Mouse (Mus musculus): ENCODE results near the gene Mettl21c. TPM values are rescaled to one million over a fixed set of nuclear protein-coding genes. Genes with fewer than 3 reads are reported as not detected.
"Not testable (repeated sequence)": the region's sequence is repeated elsewhere in the genome, so short reads cannot be mapped to it uniquely, and the experiment has no call there.

The Mettl21c gene
- 1.9 and 2.2 TPM in 2 replicates for polyA plus RNA-seq (2014; fragmentation: Nextera tagmentation; extraction: Ambion mirVana)

- H3K4me1 ChIP-seq (replicated peaks; ENCODE audit: control insufficient read depth, insufficient read depth, low read length) = no peaks in the 10 kb centered on the region
- no peak within 1 kb of the TSS for H3K27ac ChIP-seq
- H3K4me2 ChIP-seq (replicated peaks) = no peak within 1 kb of the TSS
- no peaks in the 10 kb centered on the region for H3K27me3 ChIP-seq (ENCODE audit: control insufficient read depth, insufficient read depth, low read length)
- ATAC-seq (ENCODE audit: low FRiP score) (no peak), DNase-seq (ENCODE audit: low spot score) (no peak)
- no peak within 1 kb of the TSS for H3K4me3 ChIP-seq (replicated peaks; ENCODE audit: low read length)
- no peaks in the 10 kb centered on the region for H3K36me3 ChIP-seq (replicated peaks; ENCODE audit: control insufficient read depth, insufficient read depth)
- no peak within 1 kb of the TSS for H3K9ac ChIP-seq
- H3K9me3 ChIP-seq (ENCODE audit: control insufficient read depth, low read length) = no peaks in the 10 kb centered on the region
Observed at GRCm38 (mm10) chr1:44019934-44020333, at the start of gene Mettl21c. Mettl21c (minus strand) TSS chr1:44020034.

- no peak overlapping the region for H3K27ac ChIP-seq
- no peak overlapping the region for H3K9ac ChIP-seq
- WGBS = 0% methylated on average over 1 of the region's 1 CpGs
- H3K36me3 ChIP-seq (replicated peaks; ENCODE audit: control insufficient read depth, insufficient read depth) = no peaks in the 10 kb centered on the region
- ATAC-seq (ENCODE audit: low FRiP score) (no peak), DNase-seq (ENCODE audit: low spot score) (peak; percentile 56)
- H3K9me3 ChIP-seq (ENCODE audit: control insufficient read depth, low read length) = no peaks in the 10 kb centered on the region
- no peak overlapping the region for H3K4me3 ChIP-seq (replicated peaks; ENCODE audit: low read length)
- no peaks in the 10 kb centered on the region for H3K4me1 ChIP-seq (replicated peaks; ENCODE audit: control insufficient read depth, insufficient read depth, low read length)
- no peak overlapping the region for H3K4me2 ChIP-seq (replicated peaks)
- no peaks in the 10 kb centered on the region for H3K27me3 ChIP-seq (ENCODE audit: control insufficient read depth, insufficient read depth, low read length)
Observed at GRCm38 (mm10) chr1:44064625-44065024, 44.8 kb upstream of the Mettl21c start.

GRCm38 (mm10) chr1:44063439-44063838 is 43.6 kb upstream of the Mettl21c start:
- Histone ChIP-seq H3K27me3 (ENCODE audit: control insufficient read depth, insufficient read depth, low read length) (no peaks in the 10 kb centered on the region), H3K36me3 (replicated peaks; ENCODE audit: control insufficient read depth, insufficient read depth) (no peaks in the 10 kb centered on the region), H3K9ac (no peak overlapping the region), H3K9me3 (ENCODE audit: control insufficient read depth, low read length) (no peaks in the 10 kb centered on the region), H3K4me2 (replicated peaks) (no peak overlapping the region), H3K4me3 (replicated peaks; ENCODE audit: low read length) (no peak overlapping the region), H3K4me1 (replicated peaks; ENCODE audit: control insufficient read depth, insufficient read depth, low read length) (no peaks in the 10 kb centered on the region), H3K27ac (no peak overlapping the region)
- no peak for DNase-seq (ENCODE audit: low spot score)
- 97% methylated on average over 6 of the region's 6 CpGs for WGBS
- no peak for ATAC-seq (ENCODE audit: low FRiP score)

- DNase-seq (ENCODE audit: low spot score) = no peak
- H3K4me3 ChIP-seq (replicated peaks; ENCODE audit: low read length) = no peak within 1 kb of the TSS
- no peak for ATAC-seq (ENCODE audit: low FRiP score)
- 94% methylated on average over 2 of the region's 2 CpGs for WGBS
- H3K36me3 ChIP-seq (replicated peaks; ENCODE audit: control insufficient read depth, insufficient read depth) = no peaks in the 10 kb centered on the region
- no peaks in the 10 kb centered on the region for H3K4me1 ChIP-seq (replicated peaks; ENCODE audit: control insufficient read depth, insufficient read depth, low read length)
- H3K9me3 ChIP-seq (ENCODE audit: control insufficient read depth, low read length) = no peaks in the 10 kb centered on the region
- no peaks in the 10 kb centered on the region for H3K27me3 ChIP-seq (ENCODE audit: control insufficient read depth, insufficient read depth, low read length)
- no peak within 1 kb of the TSS for H3K27ac ChIP-seq
- no peak within 1 kb of the TSS for H3K9ac ChIP-seq
- H3K4me2 ChIP-seq (replicated peaks) = no peak within 1 kb of the TSS
Observed at GRCm38 (mm10) chr1:44061836-44062235, 42.0 kb upstream of the Mettl21c start, which contains the start of gene Gm8251. Gm8251 (minus strand) TSS chr1:44061936.

GRCm38 (mm10) chr1:44057805-44058204 is 38.0 kb upstream of the Mettl21c start:
- Histone ChIP-seq H3K4me1 (replicated peaks; ENCODE audit: control insufficient read depth, insufficient read depth, low read length) (no peaks in the 10 kb centered on the region), H3K36me3 (replicated peaks; ENCODE audit: control insufficient read depth, insufficient read depth) (no peaks in the 10 kb centered on the region), H3K9ac (no peak overlapping the region), H3K4me2 (replicated peaks) (no peak overlapping the region), H3K4me3 (replicated peaks; ENCODE audit: low read length) (no peak overlapping the region), H3K27ac (no peak overlapping the region), H3K9me3 (ENCODE audit: control insufficient read depth, low read length) (no peaks in the 10 kb centered on the region), H3K27me3 (ENCODE audit: control insufficient read depth, insufficient read depth, low read length) (no peaks in the 10 kb centered on the region)
- DNase-seq (ENCODE audit: low spot score) (no peak), ATAC-seq (ENCODE audit: low FRiP score) (no peak)
- 90% methylated on average over 3 of the region's 3 CpGs for WGBS

- DNase-seq (ENCODE audit: low spot score) (no peak), ATAC-seq (ENCODE audit: low FRiP score) (no peak)
- WGBS = 81% methylated on average over 2 of the region's 2 CpGs
Observed at GRCm38 (mm10) chr1:44046556-44046955, 26.7 kb upstream of the Mettl21c start.

GRCm38 (mm10) chr1:44045689-44046088 is 25.9 kb upstream of the Mettl21c start:
- H3K4me2 ChIP-seq (replicated peaks); ATAC-seq (ENCODE audit: low FRiP score); H3K9me3 ChIP-seq (ENCODE audit: control insufficient read depth, low read length); H3K27ac ChIP-seq; H3K36me3 ChIP-seq (replicated peaks; ENCODE audit: control insufficient read depth, insufficient read depth); H3K4me1 ChIP-seq (replicated peaks; ENCODE audit: control insufficient read depth, insufficient read depth, low read length); DNase-seq (ENCODE audit: low spot score); H3K9ac ChIP-seq; H3K4me3 ChIP-seq (replicated peaks; ENCODE audit: low read length); H3K27me3 ChIP-seq (ENCODE audit: control insufficient read depth, insufficient read depth, low read length): not testable (repeated sequence)
- WGBS = 90% methylated on average over 5 of the region's 5 CpGs

More at GRCm38 (mm10) chr1:44046556-44046955, 26.7 kb upstream of the Mettl21c start:
- 0 out of 2 replicates have a peak, but pooled peaks cover 3% of the 10 kb centered on the region for H3K4me1 ChIP-seq (replicated peaks; ENCODE audit: control insufficient read depth, insufficient read depth, low read length)
- no peaks in the 10 kb centered on the region for H3K36me3 ChIP-seq (replicated peaks; ENCODE audit: control insufficient read depth, insufficient read depth)
- no peak overlapping the region for H3K9ac ChIP-seq
- no peaks in the 10 kb centered on the region for H3K27me3 ChIP-seq (ENCODE audit: control insufficient read depth, insufficient read depth, low read length)
- H3K4me3 ChIP-seq (replicated peaks; ENCODE audit: low read length) = no peak overlapping the region
- H3K9me3 ChIP-seq (ENCODE audit: control insufficient read depth, low read length) = no peaks in the 10 kb centered on the region
- H3K4me2 ChIP-seq (replicated peaks) = no peak overlapping the region
- no peak overlapping the region for H3K27ac ChIP-seq

GRCm38 (mm10) chr1:44042555-44042915 is 22.7 kb upstream of the Mettl21c start:
- Histone ChIP-seq H3K9me3 (ENCODE audit: control insufficient read depth, low read length) (no peaks in the 10 kb centered on the region), H3K27me3 (ENCODE audit: control insufficient read depth, insufficient read depth, low read length) (no peaks in the 10 kb centered on the region), H3K9ac (peak overlapping the region; percentile 63), H3K27ac (no peak overlapping the region), H3K36me3 (replicated peaks; ENCODE audit: control insufficient read depth, insufficient read depth) (no peaks in the 10 kb centered on the region), H3K4me1 (replicated peaks; ENCODE audit: control insufficient read depth, insufficient read depth, low read length) (0 out of 2 replicates have a peak, but pooled peaks cover 3% of the 10 kb centered on the region), H3K4me2 (replicated peaks) (peak overlapping the region; percentile 76), H3K4me3 (replicated peaks; ENCODE audit: low read length) (peak overlapping the region; percentile 40)
- peak; percentile 25 for DNase-seq (ENCODE audit: low spot score)
- WGBS = 4% methylated on average over 6 of the region's 6 CpGs
- ATAC-seq (ENCODE audit: low FRiP score) = peak; percentile 75

- Histone ChIP-seq H3K4me1 (replicated peaks; ENCODE audit: control insufficient read depth, insufficient read depth, low read length) (0 out of 2 replicates have a peak, but pooled peaks cover 3% of the 10 kb centered on the region), H3K4me2 (replicated peaks) (peak overlapping the region; percentile 76), H3K36me3 (replicated peaks; ENCODE audit: control insufficient read depth, insufficient read depth) (no peaks in the 10 kb centered on the region), H3K27ac (no peak overlapping the region; the same call in 1 of the 2 replicates), H3K9me3 (ENCODE audit: control insufficient read depth, low read length) (no peaks in the 10 kb centered on the region), H3K9ac (peak overlapping the region; percentile 63), H3K4me3 (replicated peaks; ENCODE audit: low read length) (peak overlapping the region; percentile 40), H3K27me3 (ENCODE audit: control insufficient read depth, insufficient read depth, low read length) (no peaks in the 10 kb centered on the region)
- DNase-seq (ENCODE audit: low spot score) (peak; percentile 87), ATAC-seq (ENCODE audit: low FRiP score) (peak; percentile 78)
- WGBS = under 1% methylated on average over 17 of the region's 17 CpGs
Observed at GRCm38 (mm10) chr1:44041797-44042554, 22.1 kb upstream of the Mettl21c start.
